Mouse (Mus musculus): ENCODE data around the gene Rai1. TPM values are rescaled to one million over a fixed set of nuclear protein-coding genes. Genes with fewer than 3 reads are reported as not detected.

The Rai1 gene
- polyA plus RNA-seq, 1 experiment from 2014 or later: 11.6 TPM

GRCm38 (mm10) chr11:60202710-60203638 is 98.2 kb downstream of the Rai1 start:
- no peaks in the 10 kb centered on the region for H3K9me3 ChIP-seq (replicated peaks)
- no peak overlapping the region for H3K9ac ChIP-seq
- no peak overlapping the region for H3K27ac ChIP-seq
- H3K4me3 ChIP-seq: no peak overlapping the region
- H3K4me2 ChIP-seq: no peak overlapping the region
- peaks cover 98% of the 10 kb centered on the region for H3K36me3 ChIP-seq
- peaks cover 50% of the 10 kb centered on the region for H3K4me1 ChIP-seq
- WGBS (ENCODE audit: insufficient replicate concordance): 91% methylated on average over 26 of the region's 26 CpGs
- no peaks in the 10 kb centered on the region for H3K27me3 ChIP-seq (replicated peaks)
- no peak for ATAC-seq

- Histone ChIP-seq H3K4me3 (no peak overlapping the region), H3K27me3 (replicated peaks) (no peaks in the 10 kb centered on the region), H3K27ac (0 out of 2 replicates have a peak overlapping the region, but pooled peaks have one; percentile 12), H3K9me3 (replicated peaks) (no peaks in the 10 kb centered on the region), H3K4me2 (no peak overlapping the region), H3K4me1 (peaks cover 66% of the 10 kb centered on the region), H3K36me3 (peaks cover 83% of the 10 kb centered on the region), H3K9ac (no peak overlapping the region)
- 83% methylated on average over 11 of the region's 12 CpGs for WGBS (ENCODE audit: insufficient replicate concordance)
- no peak for ATAC-seq
These were observed 100.2 kb downstream of the Rai1 start for GRCm38 (mm10) chr11:60205026-60205425.

- peak overlapping the region; percentile 38; the same call in 1 of the 2 replicates for H3K27ac ChIP-seq
- H3K4me1 ChIP-seq: peaks cover 70% of the 10 kb centered on the region
- no peaks in the 10 kb centered on the region for H3K27me3 ChIP-seq (replicated peaks)
- H3K36me3 ChIP-seq: peaks cover 71% of the 10 kb centered on the region
- H3K4me3 ChIP-seq: no peak overlapping the region
- 80% methylated on average over 5 of the region's 5 CpGs for WGBS (ENCODE audit: insufficient replicate concordance)
- no peak overlapping the region for H3K9ac ChIP-seq
- no peak for ATAC-seq
- no peaks in the 10 kb centered on the region for H3K9me3 ChIP-seq (replicated peaks)
- H3K4me2 ChIP-seq: 0 out of 2 replicates have a peak overlapping the region, but pooled peaks have one; percentile 96
These were observed 101.4 kb downstream of the Rai1 start for GRCm38 (mm10) chr11:60206207-60206606.

GRCm38 (mm10) chr11:60208201-60208600 is 103.4 kb downstream of the Rai1 start:
- 74% methylated on average over 6 of the region's 6 CpGs for WGBS (ENCODE audit: insufficient replicate concordance)
- no peak for ATAC-seq
- Histone ChIP-seq H3K9me3 (replicated peaks) (no peaks in the 10 kb centered on the region), H3K4me2 (peak overlapping the region; percentile 96), H3K36me3 (peaks cover 61% of the 10 kb centered on the region), H3K4me1 (peaks cover 90% of the 10 kb centered on the region), H3K4me3 (peak overlapping the region; percentile 66), H3K27ac (peak overlapping the region; percentile 84), H3K9ac (peak overlapping the region; percentile 79), H3K27me3 (replicated peaks) (no peaks in the 10 kb centered on the region)

GRCm38 (mm10) chr11:60208712-60209111 is 103.9 kb downstream of the Rai1 start:
- H3K9ac ChIP-seq: peak overlapping the region; percentile 79
- peaks cover 95% of the 10 kb centered on the region for H3K4me1 ChIP-seq
- no peaks in the 10 kb centered on the region for H3K9me3 ChIP-seq (replicated peaks)
- H3K4me2 ChIP-seq: peak overlapping the region; percentile 96
- ATAC-seq: no peak
- H3K27ac ChIP-seq: peak overlapping the region; percentile 84
- no peaks in the 10 kb centered on the region for H3K27me3 ChIP-seq (replicated peaks)
- WGBS (ENCODE audit: insufficient replicate concordance): 63% methylated on average over 4 of the region's 4 CpGs
- H3K4me3 ChIP-seq: peak overlapping the region; percentile 66
- peaks cover 61% of the 10 kb centered on the region for H3K36me3 ChIP-seq

GRCm38 (mm10) chr11:60209217-60209932 is 104.6 kb downstream of the Rai1 start:
- Histone ChIP-seq H3K27me3 (replicated peaks) (no peaks in the 10 kb centered on the region), H3K9me3 (replicated peaks) (no peaks in the 10 kb centered on the region), H3K36me3 (peaks cover 59% of the 10 kb centered on the region), H3K27ac (peak overlapping the region; percentile 84), H3K4me1 (peaks cover 97% of the 10 kb centered on the region), H3K4me3 (peak overlapping the region; percentile 66), H3K4me2 (peak overlapping the region; percentile 96), H3K9ac (peak overlapping the region; percentile 79)
- WGBS (ENCODE audit: insufficient replicate concordance): 55% methylated on average over 7 of the region's 7 CpGs
- no peak for ATAC-seq

GRCm38 (mm10) chr11:60209933-60210249 is 105.1 kb downstream of the Rai1 start:
- no peaks in the 10 kb centered on the region for H3K9me3 ChIP-seq (replicated peaks)
- H3K27me3 ChIP-seq (replicated peaks): no peaks in the 10 kb centered on the region
- peaks cover 95% of the 10 kb centered on the region for H3K4me1 ChIP-seq
- 5% methylated on average over 2 of the region's 2 CpGs for WGBS (ENCODE audit: insufficient replicate concordance)
- peak overlapping the region; percentile 84 for H3K27ac ChIP-seq
- no peak for ATAC-seq
- H3K4me3 ChIP-seq: peak overlapping the region; percentile 66
- H3K9ac ChIP-seq: peak overlapping the region; percentile 79
- peak overlapping the region; percentile 96 for H3K4me2 ChIP-seq
- peaks cover 57% of the 10 kb centered on the region for H3K36me3 ChIP-seq

- Histone ChIP-seq H3K36me3 (peaks cover 53% of the 10 kb centered on the region), H3K4me1 (peaks cover 94% of the 10 kb centered on the region)
- peak; percentile 91 for ATAC-seq
These were observed 105.5 kb downstream of the Rai1 start for GRCm38 (mm10) chr11:60210305-60210724.

GRCm38 (mm10) chr11:60211152-60211551 is 106.3 kb downstream of the Rai1 start:
- peaks cover 94% of the 10 kb centered on the region for H3K4me1 ChIP-seq
- peak overlapping the region; percentile 96 for H3K4me2 ChIP-seq
- no peak for ATAC-seq
- H3K9ac ChIP-seq: peak overlapping the region; percentile 79
- peak overlapping the region; percentile 66 for H3K4me3 ChIP-seq
- peak overlapping the region; percentile 89 for H3K27ac ChIP-seq
- no peaks in the 10 kb centered on the region for H3K27me3 ChIP-seq (replicated peaks)
- H3K9me3 ChIP-seq (replicated peaks): no peaks in the 10 kb centered on the region
- H3K36me3 ChIP-seq: peaks cover 53% of the 10 kb centered on the region
- WGBS (ENCODE audit: insufficient replicate concordance): 46% methylated on average over 3 of the region's 3 CpGs

More at GRCm38 (mm10) chr11:60210305-60210724, 105.5 kb downstream of the Rai1 start:
- H3K4me2 ChIP-seq: peak overlapping the region; percentile 96
- peak overlapping the region; percentile 79 for H3K9ac ChIP-seq
- H3K9me3 ChIP-seq (replicated peaks): no peaks in the 10 kb centered on the region
- no peaks in the 10 kb centered on the region for H3K27me3 ChIP-seq (replicated peaks)
- H3K27ac ChIP-seq: peak overlapping the region; percentile 89
- peak overlapping the region; percentile 66 for H3K4me3 ChIP-seq
- WGBS (ENCODE audit: insufficient replicate concordance): 2% methylated on average over 47 of the region's 47 CpGs

- whole genome bisulfite sequencing (ENCODE audit: insufficient replicate concordance): 74% methylated on average over 12 of the region's 12 CpGs
- Histone ChIP-seq H3K27me3 (replicated peaks) (no peaks in the 10 kb centered on the region), H3K4me3 (no peak overlapping the region), H3K9ac (peak overlapping the region; percentile 79), H3K36me3 (peaks cover 53% of the 10 kb centered on the region), H3K4me1 (peaks cover 94% of the 10 kb centered on the region), H3K4me2 (peak overlapping the region; percentile 96; the same call in 1 of the 2 replicates), H3K27ac (peak overlapping the region; percentile 89), H3K9me3 (replicated peaks) (no peaks in the 10 kb centered on the region)
- ATAC-seq: no peak
These were observed 106.9 kb downstream of the Rai1 start for GRCm38 (mm10) chr11:60211761-60212160.

GRCm38 (mm10) chr11:60213266-60213665 is 108.5 kb downstream of the Rai1 start:
- Histone ChIP-seq H3K27ac (peak overlapping the region; percentile 89), H3K4me1 (peaks cover 94% of the 10 kb centered on the region), H3K36me3 (peaks cover 53% of the 10 kb centered on the region), H3K27me3 (replicated peaks) (no peaks in the 10 kb centered on the region), H3K4me3 (no peak overlapping the region), H3K9me3 (replicated peaks) (no peaks in the 10 kb centered on the region), H3K9ac (peak overlapping the region; percentile 17; the same call in 1 of the 2 replicates), H3K4me2 (peak overlapping the region; percentile 2; the same call in 1 of the 2 replicates)
- 74% methylated on average over 6 of the region's 6 CpGs for WGBS (ENCODE audit: insufficient replicate concordance)
- ATAC-seq: no peak
